Mouse (Mus musculus): ENCODE data around the gene Nol3.

Nol3 gene

GRCm38 (mm10) chr8:105307670-105308069 lies 31.7 kb downstream of the Nol3 start:
- DNase-seq (ENCODE audit: low spot score in 2 of 2) = no peak

GRCm38 (mm10) chr8:105308428-105308827 lies 32.5 kb downstream of the Nol3 start:
- no peak for DNase-seq (ENCODE audit: low spot score in 2 of 2)

- DNase-seq (ENCODE audit: low spot score in 2 of 2) = no peak
These were observed 33.4 kb downstream of the Nol3 start for GRCm38 (mm10) chr8:105309142-105309847.

GRCm38 (mm10) chr8:105310118-105310517 lies 34.2 kb downstream of the Nol3 start:
- DNase-seq (ENCODE audit: low spot score in 2 of 2) = no peak

- no peak for DNase-seq (ENCODE audit: low spot score in 2 of 2)
These were observed 35.8 kb downstream of the Nol3 start for GRCm38 (mm10) chr8:105311718-105312117.

GRCm38 (mm10) chr8:105312891-105313481 lies 37.0 kb downstream of the Nol3 start:
- no peak for DNase-seq (ENCODE audit: low spot score in 2 of 2)

GRCm38 (mm10) chr8:105313622-105314402 lies 37.9 kb downstream of the Nol3 start:
- DNase-seq (ENCODE audit: low spot score in 2 of 2) = no peak

- DNase-seq (ENCODE audit: low spot score in 2 of 2) = no peak
These were observed 39.3 kb downstream of the Nol3 start for GRCm38 (mm10) chr8:105315073-105315769.

- no peak for DNase-seq (ENCODE audit: low spot score in 2 of 2)
These were observed 42.0 kb downstream of the Nol3 start for GRCm38 (mm10) chr8:105317941-105318340.

- DNase-seq (ENCODE audit: low spot score in 2 of 2) = no peak
These were observed 42.8 kb downstream of the Nol3 start for GRCm38 (mm10) chr8:105318662-105319190.

GRCm38 (mm10) chr8:105323183-105323582 lies 47.2 kb downstream of the Nol3 start:
- no peak for DNase-seq (ENCODE audit: low spot score in 2 of 2)

GRCm38 (mm10) chr8:105325641-105326093 lies 49.7 kb downstream of the Nol3 start:
- no peak for DNase-seq (ENCODE audit: low spot score in 2 of 2)

- DNase-seq (ENCODE audit: low spot score in 2 of 2) = peak; percentile 91 to 96
These were observed 50.3 kb downstream of the Nol3 start, which contains the start of the genes Lrrc29 and Tmem208 for GRCm38 (mm10) chr8:105326141-105326672. Gene Lrrc29 (minus strand): TSS chr8:105326278. Gene Tmem208 (plus strand): TSS chr8:105326354.

GRCm38 (mm10) chr8:105326968-105327367 lies 51.0 kb downstream of the Nol3 start:
- no peak for DNase-seq (ENCODE audit: low spot score in 2 of 2)

GRCm38 (mm10) chr8:105330325-105330724 lies 54.4 kb downstream of the Nol3 start:
- DNase-seq (ENCODE audit: low spot score in 2 of 2) = no peak

- no peak for DNase-seq (ENCODE audit: low spot score in 2 of 2)
These were observed 55.5 kb downstream of the Nol3 start for GRCm38 (mm10) chr8:105331469-105331868.

Measured in frontal cortex, postnatal 25 days (tissue).